Mouse (Mus musculus): ENCODE measurements at regions not wholly inside any gene's neighbourhood (a gene's known extent, or its start where the extent isn't known, plus 50 kb on each side); places are given as distances from the start of the nearest gene placed in this dataset.

DNA sequence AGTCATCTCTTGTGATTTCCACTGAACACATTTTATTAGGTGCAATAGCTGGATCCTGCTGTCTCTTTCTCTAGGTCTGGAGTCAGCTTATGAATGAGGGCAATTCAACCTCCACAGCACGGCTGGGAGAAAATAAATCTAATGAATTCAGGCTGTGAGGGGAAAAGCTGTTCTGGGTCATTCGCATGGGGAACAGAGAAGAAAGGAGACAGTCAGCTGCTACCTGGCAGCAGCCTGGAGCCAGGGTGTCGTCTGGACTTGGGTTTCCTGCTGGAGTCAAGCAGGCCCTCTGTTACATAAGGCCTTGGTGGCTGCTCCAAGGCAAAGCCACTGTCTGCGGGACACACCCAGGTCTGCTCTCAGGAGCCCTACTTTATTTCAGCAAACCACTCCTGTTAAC lies 110.4 kb upstream of the Slc5a12 start:
- TF ChIP-seq CTCF (IDR thresholded peaks at IDR 0.05; ENCODE audit: extremely low read depth, insufficient read length, insufficient replicate concordance, low read depth, low read length) (no peak), POLR2A (IDR thresholded peaks at IDR 0.05; ENCODE audit: low read depth, low read length) (no peak)
